Mouse (Mus musculus): ENCODE data around the gene Pym1. TPM values are rescaled to one million over a fixed set of nuclear protein-coding genes. Genes with fewer than 3 reads are reported as not detected.

Gene Pym1
- total RNA-seq, 2 experiments from 2014 or later = 26.0 to 28.2 TPM

- DNase-seq = no peak
Measured at GRCm38 (mm10) chr10:128745946-128746613, 1.6 kb upstream of the Pym1 start.

- DNase-seq = no peak
Measured at GRCm38 (mm10) chr10:128746972-128747645, 580 bp upstream of the Pym1 start.

- peak; percentile 78 to 79 for DNase-seq
Measured at GRCm38 (mm10) chr10:128748252-128748864, 669 bp downstream of the Pym1 start.

GRCm38 (mm10) chr10:128772895-128773294, 25.2 kb downstream of the Pym1 start:
- no peak for DNase-seq

GRCm38 (mm10) chr10:128773685-128774084, 26.0 kb downstream of the Pym1 start:
- no peak for DNase-seq

- no peak for DNase-seq
Measured at GRCm38 (mm10) chr10:128778441-128778840, 30.8 kb downstream of the Pym1 start.

GRCm38 (mm10) chr10:128779011-128779795, 31.5 kb downstream of the Pym1 start:
- no peak for DNase-seq

GRCm38 (mm10) chr10:128780200-128780599, 32.5 kb downstream of the Pym1 start:
- DNase-seq = no peak

GRCm38 (mm10) chr10:128790398-128791124, 42.9 kb downstream of the Pym1 start, which contains the start of gene Mmp19:
TSS of gene Mmp19 (plus strand) at chr10:128790910.
- DNase-seq = no peak

GRCm38 (mm10) chr10:128792041-128792440, 44.4 kb downstream of the Pym1 start:
- no peak for DNase-seq

GRCm38 (mm10) chr10:128793258-128793657, 45.6 kb downstream of the Pym1 start:
- DNase-seq = no peak

- no peak for DNase-seq
Measured at GRCm38 (mm10) chr10:128794391-128794790, 46.7 kb downstream of the Pym1 start.

GRCm38 (mm10) chr10:128795581-128795980, 47.9 kb downstream of the Pym1 start:
- no peak for DNase-seq

GRCm38 (mm10) chr10:128798676-128799075, 51.0 kb downstream of the Pym1 start:
- no peak for DNase-seq

GRCm38 (mm10) chr10:128801981-128802495, 54.3 kb downstream of the Pym1 start:
- no peak for DNase-seq

GRCm38 (mm10) chr10:128802956-128803355, 55.3 kb downstream of the Pym1 start:
- no peak for DNase-seq

GRCm38 (mm10) chr10:128803361-128803760, 55.7 kb downstream of the Pym1 start:
- no peak for DNase-seq

- peak; percentile 71 to 74 for DNase-seq
Measured at GRCm38 (mm10) chr10:128803771-128804270, 56.1 kb downstream of the Pym1 start, which contains the start of gene Dnajc14. TSS of gene Dnajc14 (plus strand) at chr10:128804062.

GRCm38 (mm10) chr10:128804271-128805091, 56.8 kb downstream of the Pym1 start, which contains the start of gene Tmem198b:
TSS of gene Tmem198b (minus strand) at chr10:128804370.
- peak; percentile 76 for DNase-seq

Data from layer of hippocampus, postnatal 36 days (tissue).